Mouse (Mus musculus) ES-E14 (cell line): Measurements from ENCODE around the gene 2210010C04Rik.

Source experiments
- CHD2 ChIP-seq: IDR thresholded peaks from 2 replicates; pipeline ENCODE4 v1.6.1; 2014; ENCODE audit warnings: mild to moderate bottlenecking, low read depth, low read length, inconsistent platforms
- HCFC1 ChIP-seq: IDR thresholded peaks from 2 replicates; pipeline ENCODE4 v1.6.1; 2012; ENCODE audit warnings: low read length, inconsistent platforms, borderline replicate concordance; ENCODE audit not compliant: insufficient read depth
- MAFK ChIP-seq: IDR thresholded peaks from 2 replicates; pipeline ENCODE4 v1.6.1; 2014; ENCODE audit warnings: mild to moderate bottlenecking, low read depth, low read length, inconsistent platforms; ENCODE audit not compliant: insufficient read depth
- ZC3H11A ChIP-seq: IDR thresholded peaks from 2 replicates; pipeline ENCODE4 v1.6.1; 2012; ENCODE audit warnings: low read depth, mild to moderate bottlenecking, inconsistent platforms, low read length, borderline replicate concordance
- ZNF384 ChIP-seq: IDR thresholded peaks from 2 replicates; pipeline ENCODE4 v1.6.1; 2012; ENCODE audit warnings: low read depth, low read length, inconsistent platforms

- TF ChIP-seq ZNF384 (no peak), CHD2 (no peak), HCFC1 (no peak), ZC3H11A (no peak), MAFK (no peak)
Observed at GRCm38 (mm10) chr6:41044753-41045152, 9.4 kb upstream of the 2210010C04Rik start.
